Mouse (Mus musculus) right cerebral cortex, postnatal 10 days (tissue): ENCODE results near the gene Car9.
"Not testable (repeated sequence)": the region's sequence is repeated elsewhere in the genome, so short reads cannot be mapped to it uniquely, and the experiment has no call there.

Source experiments
- DNase-seq, 2 experiments: peaks; one replicate each; pipeline ENCODE4 v3.0.0; 2021; ENCODE audit warnings: low spot score in 2 of 2

The Car9 gene

DNA sequence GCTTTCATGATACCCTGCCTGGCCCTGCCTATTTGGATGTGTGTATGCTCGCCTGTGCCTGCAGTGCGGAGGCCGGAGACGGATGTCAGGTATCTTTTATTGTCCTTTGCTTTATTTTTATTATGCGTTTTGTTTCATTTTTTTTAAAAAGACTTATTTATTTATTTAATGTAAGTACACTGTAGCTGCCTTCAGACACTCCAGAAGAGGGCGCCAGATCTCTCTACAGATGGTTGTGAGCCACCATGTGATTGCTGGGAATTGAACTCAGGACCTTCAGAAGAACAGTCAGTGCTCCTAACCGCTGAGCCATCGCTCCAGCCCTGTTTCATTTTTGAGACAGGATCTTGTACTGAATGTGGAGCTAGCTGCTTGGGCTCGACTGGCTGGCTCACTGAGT lies 21.7 kb downstream of the Car9 start:
- no peak for DNase-seq

DNA sequence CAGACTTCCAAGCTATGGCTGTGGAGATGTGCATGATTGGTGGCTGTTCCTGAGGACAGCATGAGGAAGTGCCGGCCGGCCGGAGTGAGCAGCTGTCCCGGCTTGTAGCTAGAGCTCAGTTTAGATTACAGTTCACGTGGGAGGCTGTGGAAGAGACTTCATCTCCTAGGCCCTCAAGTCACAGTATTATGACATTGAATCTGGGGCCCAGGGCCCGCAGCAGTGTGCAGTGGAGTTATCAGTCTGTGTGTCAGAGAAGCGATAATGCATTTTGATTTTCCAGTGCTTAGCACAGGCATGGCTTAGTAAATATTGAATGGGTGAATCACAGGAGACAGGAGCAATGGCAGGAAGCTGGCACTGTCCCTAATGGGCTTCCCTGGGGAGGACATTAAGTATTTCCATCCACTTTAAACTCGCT lies 23.3 kb downstream of the Car9 start:
- no peak for DNase-seq

DNA sequence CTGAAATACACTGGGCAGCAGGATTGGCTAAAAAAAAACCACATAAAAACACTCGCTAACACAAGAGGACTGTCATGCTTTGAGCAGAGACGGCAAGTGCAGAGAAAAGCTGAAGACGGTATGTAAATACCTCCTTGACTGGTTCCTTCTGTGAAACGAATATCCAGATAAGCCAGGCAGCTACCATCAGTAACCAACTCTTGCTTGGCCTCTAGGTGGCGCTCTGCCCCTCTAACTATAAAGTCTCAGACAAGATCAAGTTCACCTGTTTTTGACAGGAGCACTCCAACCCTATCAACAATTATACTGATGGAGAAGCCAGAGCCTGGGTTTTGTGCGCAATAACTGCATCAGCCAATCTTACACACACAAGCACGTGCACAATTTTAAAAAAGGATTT lies 23.8 kb downstream of the Car9 start:
- DNase-seq, result peak; percentile 80 to 85

DNA sequence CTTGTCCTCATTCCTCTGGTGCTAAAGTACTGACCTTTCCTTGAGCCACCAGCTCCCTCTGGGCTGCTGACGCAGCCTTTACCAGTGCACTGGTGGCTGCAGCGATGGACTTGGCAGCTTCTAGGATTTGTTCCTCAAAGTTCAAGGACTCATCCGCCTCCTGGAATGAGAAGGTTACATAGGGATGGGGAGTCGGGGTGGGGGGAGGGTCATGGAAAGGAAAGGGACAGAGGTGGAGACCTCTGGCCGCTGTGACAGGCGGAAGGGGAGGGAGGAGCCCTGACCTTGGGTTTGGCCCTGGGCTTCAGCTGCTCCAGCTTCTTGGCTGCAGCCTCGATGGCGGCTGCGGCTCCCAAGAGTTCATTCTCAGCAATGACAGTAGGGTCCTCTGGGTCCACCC lies 26.5 kb downstream of the Car9 start:
- DNase-seq, result no peak

DNA sequence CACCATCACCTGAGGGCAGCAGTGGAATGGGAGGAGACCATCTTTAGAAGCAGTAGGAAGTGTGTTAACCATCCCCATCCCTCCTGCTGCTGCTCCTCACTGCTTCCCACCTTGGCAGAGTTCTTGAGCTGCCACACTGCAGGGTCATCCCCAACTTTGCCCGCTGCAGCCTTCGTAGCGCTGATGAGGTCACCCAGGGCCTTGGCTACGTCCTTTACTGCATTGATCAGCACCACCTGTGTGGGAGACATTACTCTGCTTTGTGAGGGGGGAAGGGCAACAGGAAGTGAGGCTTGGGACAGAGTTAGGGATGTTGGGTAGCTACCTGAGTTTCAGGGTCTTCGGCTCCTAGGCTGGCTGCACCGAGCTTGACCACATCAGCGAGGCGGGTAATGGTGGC lies 28.9 kb downstream of the Car9 start:
- no peak for DNase-seq

DNA sequence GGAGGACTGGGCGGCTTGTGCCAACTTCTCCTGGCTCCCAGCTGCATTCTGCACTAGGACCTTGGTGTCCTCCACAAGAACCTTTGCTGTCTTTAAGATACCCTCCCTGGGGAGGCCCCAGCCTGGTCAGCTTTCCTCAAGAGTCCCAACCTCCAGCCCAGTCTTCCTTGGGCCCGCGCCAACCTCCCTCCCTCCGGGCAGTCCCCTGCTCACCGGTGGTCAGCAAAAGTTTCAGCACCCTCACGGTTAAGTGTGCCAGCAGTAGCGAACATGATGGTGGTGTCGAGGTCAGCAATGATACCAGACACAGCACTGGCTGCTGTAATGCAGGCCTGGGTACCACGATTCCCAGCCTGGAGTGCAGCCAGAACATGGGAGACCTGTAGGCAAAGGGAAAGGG lies 29.3 kb downstream of the Car9 start:
- no peak for DNase-seq

DNA sequence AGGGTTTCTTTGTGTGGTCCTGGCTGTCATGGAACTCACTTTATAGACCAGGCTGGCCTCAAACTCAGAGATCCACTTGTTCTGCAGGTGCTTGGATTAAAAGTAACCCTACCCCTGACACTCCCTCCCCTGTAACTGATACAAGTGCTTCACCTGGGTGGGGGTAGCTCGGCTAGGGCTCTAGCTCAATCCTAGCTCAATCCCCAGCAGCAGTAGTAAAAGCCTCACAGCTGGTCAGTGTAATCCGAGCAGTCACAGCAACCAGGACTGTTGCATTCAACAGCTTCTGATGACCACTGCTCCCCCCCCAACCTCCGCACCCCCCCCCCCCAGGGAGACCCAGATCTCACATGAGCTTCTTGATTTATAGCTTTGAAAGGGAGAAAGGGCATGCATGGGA lies 35.3 kb downstream of the Car9 start:
- no peak for DNase-seq

GRCm38 (mm10) chr4:43546375-43547047 lies 39.7 kb downstream of the Car9 start:
- DNase-seq, result no peak

- no peak for DNase-seq
Measured at GRCm38 (mm10) chr4:43547160-43547559, 40.4 kb downstream of the Car9 start.

DNA sequence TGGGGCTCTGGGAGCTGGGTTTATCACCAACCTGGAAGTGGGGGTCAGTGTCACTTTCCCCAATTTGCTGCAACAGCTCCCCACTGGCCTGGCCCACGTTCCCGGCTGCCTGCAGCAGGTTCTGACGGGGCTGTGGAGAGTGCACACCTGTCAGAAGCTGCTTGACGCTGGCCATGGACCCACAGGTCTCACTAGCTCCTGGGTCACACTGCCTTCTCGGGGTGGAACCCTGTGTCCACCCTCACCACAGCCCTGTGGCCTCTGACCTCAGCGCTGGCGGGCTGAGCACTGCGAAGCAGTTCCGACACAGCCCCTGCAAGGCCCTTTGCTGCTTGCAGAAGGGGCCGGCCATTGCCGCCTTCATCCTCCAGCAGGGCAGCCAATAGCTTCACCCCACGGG lies 42.3 kb downstream of the Car9 start:
- no peak for DNase-seq

- DNase-seq, result not testable (repeated sequence)
Measured at GRCm38 (mm10) chr4:43551854-43552253, 45.1 kb downstream of the Car9 start.

GRCm38 (mm10) chr4:43552437-43552836 lies 45.7 kb downstream of the Car9 start:
- no peak for DNase-seq

GRCm38 (mm10) chr4:43553891-43554290 lies 47.1 kb downstream of the Car9 start:
- no peak for DNase-seq

GRCm38 (mm10) chr4:43555926-43556325 lies 49.2 kb downstream of the Car9 start:
- no peak for DNase-seq

GRCm38 (mm10) chr4:43558028-43558630 lies 51.4 kb downstream of the Car9 start:
- no peak for DNase-seq

- DNase-seq, result peak in 1 of 2 experiments; percentile 62
Measured at GRCm38 (mm10) chr4:43558631-43559356, 52.0 kb downstream of the Car9 start.

GRCm38 (mm10) chr4:43559519-43560242 lies 52.9 kb downstream of the Car9 start:
- DNase-seq, result no peak

GRCm38 (mm10) chr4:43560243-43560611 lies 53.5 kb downstream of the Car9 start:
- peak; percentile 68 to 70 for DNase-seq

GRCm38 (mm10) chr4:43560976-43561375 lies 54.2 kb downstream of the Car9 start:
- DNase-seq, result no peak

- DNase-seq, result no peak
Measured at GRCm38 (mm10) chr4:43561436-43561996, 54.8 kb downstream of the Car9 start.

DNA sequence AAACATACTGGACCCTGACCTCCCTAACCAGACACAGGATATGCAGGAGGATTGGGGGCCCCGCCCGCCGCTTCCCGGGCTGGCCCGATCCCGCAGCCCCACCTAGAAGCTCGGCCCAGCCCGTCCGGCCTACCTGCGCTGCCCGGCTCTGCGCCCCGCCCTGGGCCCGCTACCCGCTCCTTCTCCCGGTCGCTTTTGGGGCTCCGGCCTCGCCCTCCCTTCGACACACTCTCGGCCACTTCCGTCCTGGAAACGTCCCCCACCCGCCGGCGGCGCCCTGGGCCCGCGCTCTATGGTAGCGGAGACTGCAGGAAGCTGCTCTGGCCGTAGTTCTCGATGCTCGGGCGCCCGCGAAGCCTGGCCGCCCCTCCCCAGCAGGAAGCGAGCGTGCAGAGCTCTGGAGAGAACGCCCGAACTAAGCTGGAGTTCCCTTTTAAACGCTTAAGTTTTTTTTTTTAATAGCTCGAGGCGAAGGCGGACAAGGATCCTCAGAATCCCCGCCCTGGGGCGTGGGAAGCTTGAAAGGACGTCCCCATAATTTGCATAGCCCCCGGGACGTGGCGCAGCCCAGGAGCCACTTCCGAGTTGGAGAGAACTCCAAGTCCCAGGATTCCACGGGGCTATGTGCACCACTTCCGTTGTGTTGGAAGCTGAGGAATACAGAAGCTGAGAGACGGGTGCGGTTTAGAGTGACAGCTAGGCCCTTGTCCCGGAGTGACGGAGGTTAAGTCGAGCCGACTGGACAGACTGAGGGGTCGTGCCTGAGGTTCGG lies 55.4 kb downstream of the Car9 start, which contains the start of the genes Creb3 and Tln1:
Gene Creb3, plus strand, starts transcription at position 336 of the 772 bp plus-strand sequence.
Gene Tln1, minus strand, starts transcription at position 695 of the 772 bp plus-strand sequence.
- DNase-seq, result peak; percentile 95 to 97
